Mouse (Mus musculus) stomach, postnatal 0 days (tissue): ENCODE results near the gene Rtp4.

Source experiments
- CTCF ChIP-seq: IDR thresholded peaks from 2 replicates; pipeline ENCODE4 v1.5.1; 2016; ENCODE audit warnings: antibody characterized with exemption, low read depth, mild to moderate bottlenecking, moderate library complexity
- EP300 ChIP-seq: optimal IDR thresholded peaks from 2 replicates; pipeline ENCODE3; 2016; ENCODE audit warnings: antibody characterized with exemption

- TF ChIP-seq EP300 (no peak), CTCF (no peak)
Observed at GRCm38 (mm10) chr16:23568369-23568958, 48.4 kb downstream of the Rtp4 start.
